Mouse (Mus musculus) hindbrain, embryonic 12.5 days (tissue): ENCODE data around the gene Ltb4r1. TPM values are rescaled to one million over a fixed set of nuclear protein-coding genes. Genes with fewer than 3 reads are reported as not detected.
A peak's percentile ranks its signal among the peaks of the same experiment; 100 is the strongest.

Experiments used
- ATAC-seq: fragments of 200-750 bp; cut with Nextera tagmentation; 2 replicates; pipeline ENCODE4 v1.8.0; 2017; ENCODE audit warnings: moderate TSS enrichment; ENCODE audit not compliant: low FRiP score
- H3K27ac ChIP-seq: fragments of 300-500 bp; sonication (generic); 2 replicates; pipeline ENCODE4 v1.5.1; 2016; ENCODE audit warnings: mild to moderate bottlenecking
- H3K27me3 ChIP-seq: fragments of 300-500 bp; sonication (generic); 2 replicates; pipeline ENCODE4 v1.6.1; 2016; ENCODE audit warnings: mild to moderate bottlenecking
- H3K36me3 ChIP-seq: fragments of 300-500 bp; sonication (generic); 2 replicates; pipeline ENCODE4 v1.6.1; 2016; ENCODE audit warnings: mild to moderate bottlenecking
- H3K4me1 ChIP-seq: fragments of 300-500 bp; sonication (generic); 2 replicates; pipeline ENCODE4 v1.6.1; 2016
- H3K4me2 ChIP-seq: fragments of 300-500 bp; sonication (generic); replicated peaks from 2 replicates; pipeline ENCODE4 v1.6.1; 2016; ENCODE audit warnings: mild to moderate bottlenecking
- H3K4me3 ChIP-seq: fragments of 300-500 bp; sonication (generic); 2 replicates; pipeline ENCODE4 v1.5.1; 2016; ENCODE audit warnings: mild to moderate bottlenecking
- H3K9ac ChIP-seq: fragments of 300-500 bp; sonication (generic); 2 replicates; pipeline ENCODE4 v1.6.1; 2016; ENCODE audit warnings: mild to moderate bottlenecking, moderate library complexity
- H3K9me3 ChIP-seq: fragments of 300-500 bp; sonication (generic); replicated peaks from 2 replicates; pipeline ENCODE4 v1.6.1; 2016; ENCODE audit warnings: mild to moderate bottlenecking
- WGBS: fragments of 180-500 bp; shearing (Covaris S2); methylation state at CpG from one replicate; pipeline ENCODE4 v1.1.7; 2016; 5-methylcytosine and 5-hydroxymethylcytosine counted together
- polyA plus RNA-seq: library from polyadenylated mRNA; unstranded; fragments of >200 nt; fragmentation: Nextera tagmentation; extraction: Ambion mirVana; gene quantifications from 2 replicates; pipeline ENCODE4 v1.2.1, GENCODE M21; 2016

Ltb4r1 gene
- polyA plus RNA-seq, 1 experiment from 2014 or later: not detected

DNA sequence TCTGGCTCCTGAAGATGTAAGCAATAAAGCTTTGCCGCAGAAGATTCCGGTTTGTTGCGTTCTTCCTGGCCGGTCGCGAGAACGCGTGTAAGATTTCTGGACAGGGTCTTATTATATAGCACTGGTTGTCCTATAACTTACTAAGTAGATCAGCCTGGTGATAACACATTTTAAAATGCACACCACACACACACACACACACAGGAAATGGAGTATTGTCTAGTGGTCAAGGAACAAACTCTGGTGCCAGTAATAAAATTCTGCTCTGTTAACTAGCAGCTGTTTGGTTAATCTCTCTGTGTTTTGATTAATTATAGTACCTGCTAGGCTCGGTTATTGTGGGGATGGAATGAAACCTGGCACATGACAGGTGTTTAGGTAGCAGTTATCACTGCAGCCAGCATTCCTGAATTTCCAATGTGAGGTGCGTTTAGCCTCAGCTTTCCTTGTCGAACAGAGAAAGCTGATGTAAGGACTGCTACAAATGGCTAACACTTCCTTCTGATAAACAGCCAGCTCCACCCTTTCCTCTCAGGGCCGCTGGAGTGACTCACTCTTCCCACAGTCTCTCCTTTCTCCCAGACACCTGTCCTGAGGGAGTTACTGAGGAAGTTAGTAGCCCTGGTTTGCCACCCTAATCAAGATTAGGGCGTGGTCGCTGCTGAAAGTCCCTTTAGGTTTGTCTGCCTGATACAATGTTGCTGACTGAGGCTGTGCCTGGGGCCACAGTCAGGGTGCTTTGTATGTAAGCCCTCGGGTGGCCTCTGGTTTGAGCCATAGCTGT is 29.8 kb downstream of the Ltb4r1 start:
- no peak for ATAC-seq
- no peaks in the 10 kb centered on the region; the same call in 1 of the 2 replicates for H3K27me3 ChIP-seq
- WGBS: 87% methylated on average over 15 of the region's 15 CpGs
- H3K36me3 ChIP-seq: no peaks in the 10 kb centered on the region
- no peaks in the 10 kb centered on the region for H3K4me1 ChIP-seq
- H3K4me2 ChIP-seq: no peak overlapping the region
- H3K4me3 ChIP-seq: no peak overlapping the region
- no peak overlapping the region for H3K27ac ChIP-seq
- no peaks in the 10 kb centered on the region for H3K9me3 ChIP-seq
- H3K9ac ChIP-seq: no peak overlapping the region

DNA sequence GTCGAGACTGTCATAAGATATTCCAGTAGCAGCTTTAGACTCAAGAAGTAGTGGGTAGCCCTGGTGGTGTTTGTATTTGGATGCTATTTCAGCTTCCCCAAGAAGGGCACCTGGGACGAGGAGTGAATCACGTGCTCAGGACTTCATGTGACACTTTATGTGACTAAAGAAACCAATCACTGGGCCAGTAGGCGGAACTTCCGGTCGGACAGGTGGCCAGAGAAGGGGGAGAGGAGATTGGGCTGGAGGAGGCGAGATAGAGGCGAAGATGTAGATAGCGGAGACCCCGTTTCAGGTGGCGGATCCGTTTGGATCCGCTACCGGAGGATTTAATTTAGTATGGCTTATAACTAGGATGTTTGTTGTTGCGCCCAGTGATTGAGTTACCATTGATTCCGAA is 49.1 kb downstream of the Ltb4r1 start:
- Histone ChIP-seq H3K27me3 (no peaks in the 10 kb centered on the region), H3K9me3 (no peaks in the 10 kb centered on the region), H3K4me2 (peak overlapping the region; percentile 68), H3K4me1 (peaks cover 4% of the 10 kb centered on the region; the same call in 1 of the 2 replicates), H3K9ac (peak overlapping the region; percentile 53), H3K27ac (no peak overlapping the region), H3K4me3 (peak overlapping the region; percentile 45), H3K36me3 (no peaks in the 10 kb centered on the region)
- 20% methylated on average over 16 of the region's 16 CpGs for WGBS
- ATAC-seq: peak; percentile 81

DNA sequence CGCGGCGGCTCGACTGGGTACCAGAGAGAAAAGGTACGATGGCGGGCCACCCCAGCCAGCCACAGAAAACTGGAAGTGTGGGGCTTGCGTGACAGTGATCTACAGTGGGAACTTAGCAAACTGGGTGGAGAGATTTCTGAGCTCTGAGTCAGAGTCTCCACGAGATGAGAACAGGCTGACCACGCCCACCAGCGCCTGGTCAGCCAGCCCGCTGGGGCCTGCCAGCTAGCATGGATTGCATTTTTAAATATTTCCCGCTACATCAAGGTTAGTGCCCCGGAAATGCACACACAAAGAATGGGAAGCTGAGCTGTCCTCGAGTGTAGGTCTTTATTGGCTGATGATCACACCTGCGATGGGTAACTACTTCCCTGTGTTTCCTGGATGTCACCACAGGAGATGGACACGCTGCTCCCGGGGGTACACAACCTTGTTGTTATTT is 49.6 kb downstream of the Ltb4r1 start:
- H3K9me3 ChIP-seq: no peaks in the 10 kb centered on the region
- H3K4me1 ChIP-seq: peaks cover 4% of the 10 kb centered on the region; the same call in 1 of the 2 replicates
- 27% methylated on average over 17 of the region's 17 CpGs for WGBS
- no peaks in the 10 kb centered on the region for H3K36me3 ChIP-seq
- peak overlapping the region; percentile 68 for H3K4me2 ChIP-seq
- no peaks in the 10 kb centered on the region for H3K27me3 ChIP-seq
- peak overlapping the region; percentile 45 for H3K4me3 ChIP-seq
- peak; percentile 63 for ATAC-seq
- H3K9ac ChIP-seq: peak overlapping the region; percentile 53
- no peak overlapping the region for H3K27ac ChIP-seq

Other genes starting within 250 kb of the Ltb4r1 start
- gene Nrl, start 241.0 kb upstream of the Ltb4r1 start, polyA plus RNA-seq: not detected in 2 replicates
- gene Pck2, start 225.7 kb upstream of the Ltb4r1 start, polyA plus RNA-seq: 22.3 and 23.6 TPM in 2 replicates
- 104 and 106 TPM in 2 replicates for gene Dcaf11, start 206.0 kb upstream of the Ltb4r1 start, polyA plus RNA-seq
- gene A730061H03Rik, start 205.6 kb upstream of the Ltb4r1 start, polyA plus RNA-seq: 0.62 TPM in 1 of 2 replicates, not detected in the other
- 1.4 and 4.2 TPM in 2 replicates for gene Fitm1, start 190.3 kb upstream of the Ltb4r1 start, polyA plus RNA-seq
- gene Psme1, start 187.8 kb upstream of the Ltb4r1 start, polyA plus RNA-seq: 132 and 133 TPM in 2 replicates
- 8.5 and 9.0 TPM in 2 replicates for gene Emc9, start 180.7 kb upstream of the Ltb4r1 start, polyA plus RNA-seq
- gene Psme2, start 174.8 kb upstream of the Ltb4r1 start, polyA plus RNA-seq: 201 and 234 TPM in 2 replicates
- 21.2 and 23.7 TPM in 2 replicates for gene Rnf31, start 174.3 kb upstream of the Ltb4r1 start, polyA plus RNA-seq
- 9.9 and 10.7 TPM in 2 replicates for gene Irf9, start 162.4 kb upstream of the Ltb4r1 start, polyA plus RNA-seq
- gene Rec8, start 147.9 kb upstream of the Ltb4r1 start, polyA plus RNA-seq: 14.9 and 15.9 TPM in 2 replicates
- 79.0 and 91.0 TPM in 2 replicates for gene Ipo4, start 130.0 kb upstream of the Ltb4r1 start, polyA plus RNA-seq
- gene Gm49378, start 128.1 kb upstream of the Ltb4r1 start, polyA plus RNA-seq: 2.4 and 3.2 TPM in 2 replicates
- 69.4 and 69.8 TPM in 2 replicates for gene Tm9sf1, start 122.2 kb upstream of the Ltb4r1 start, polyA plus RNA-seq
- 0.50 and 0.52 TPM in 2 replicates for gene Tssk4, start 115.8 kb upstream of the Ltb4r1 start, polyA plus RNA-seq
- gene Mdp1, start 105.5 kb upstream of the Ltb4r1 start, polyA plus RNA-seq: 63.7 and 65.4 TPM in 2 replicates
- gene Gmpr2, start 94.0 kb upstream of the Ltb4r1 start, polyA plus RNA-seq: 57.0 and 58.2 TPM in 2 replicates
- gene Nedd8, start 93.8 kb upstream of the Ltb4r1 start, polyA plus RNA-seq: 506 and 544 TPM in 2 replicates
- gene Tinf2, start 84.1 kb upstream of the Ltb4r1 start, polyA plus RNA-seq: 42.8 and 43.1 TPM in 2 replicates
- gene Tgm1, start 52.0 kb upstream of the Ltb4r1 start, polyA plus RNA-seq: 0.48 and 0.90 TPM in 2 replicates
- gene Rabggta, start 43.7 kb upstream of the Ltb4r1 start, polyA plus RNA-seq: 36.6 and 38.1 TPM in 2 replicates
- 73.2 and 75.0 TPM in 2 replicates for gene Dhrs1, start 20.3 kb upstream of the Ltb4r1 start, polyA plus RNA-seq
- 42.0 and 47.5 TPM in 2 replicates for gene Nop9, start 20.3 kb upstream of the Ltb4r1 start, polyA plus RNA-seq
- gene Cideb, start 7.5 kb upstream of the Ltb4r1 start, polyA plus RNA-seq: 0.36 and 0.56 TPM in 2 replicates
- gene Ltb4r2, start 4.5 kb upstream of the Ltb4r1 start, polyA plus RNA-seq: 0.36 and 0.57 TPM in 2 replicates
- gene Adcy4, start 18.1 kb downstream of the Ltb4r1 start, polyA plus RNA-seq: 15.7 and 19.5 TPM in 2 replicates
- gene Ripk3, start 22.9 kb downstream of the Ltb4r1 start, polyA plus RNA-seq: 10.8 and 13.5 TPM in 2 replicates
- gene Nfatc4, start 57.2 kb downstream of the Ltb4r1 start, polyA plus RNA-seq: 42.4 and 45.2 TPM in 2 replicates
- 30.4 and 35.8 TPM in 2 replicates for gene Nynrin, start 88.0 kb downstream of the Ltb4r1 start, polyA plus RNA-seq
- 0.05 and 0.35 TPM in 2 replicates for gene Cbln3, start 118.4 kb downstream of the Ltb4r1 start, polyA plus RNA-seq
- 22.4 and 23.5 TPM in 2 replicates for gene Khnyn, start 119.0 kb downstream of the Ltb4r1 start, polyA plus RNA-seq
- 63.5 and 68.3 TPM in 2 replicates for gene Sdr39u1, start 134.3 kb downstream of the Ltb4r1 start, polyA plus RNA-seq
- gene Cma1, start 178.7 kb downstream of the Ltb4r1 start, polyA plus RNA-seq: not detected in 2 replicates
- not detected in 2 replicates for gene Cma2, start 185.0 kb downstream of the Ltb4r1 start, polyA plus RNA-seq